Mouse (Mus musculus) small intestine, adult 2 months (tissue): ENCODE measurements at regions not wholly inside any gene's neighbourhood (a gene's known extent, or its start where the extent isn't known, plus 50 kb on each side); places are given as distances from the start of the nearest gene placed in this dataset.

Source experiments
- H3K27ac ChIP-seq: fragments of 200-500 bp; 2 replicates; pipeline ENCODE4 v1.5.1; 2012; ENCODE audit warnings: low read depth, low read length, control low read depth, inconsistent platforms; ENCODE audit not compliant: insufficient read depth
- H3K27me3 ChIP-seq: fragments of 200-500 bp; 2 replicates; pipeline ENCODE4 v1.6.1; 2012; ENCODE audit warnings: mild to moderate bottlenecking, moderate library complexity, low read length, inconsistent platforms; ENCODE audit not compliant: control insufficient read depth, insufficient read depth
- H3K36me3 ChIP-seq: fragments of 200-500 bp; 2 replicates; pipeline ENCODE4 v1.6.1; 2012; ENCODE audit warnings: mild to moderate bottlenecking, low read length, control low read depth, inconsistent platforms; ENCODE audit not compliant: control insufficient read depth, insufficient read depth
- H3K4me1 ChIP-seq: fragments of 200-500 bp; 2 replicates; pipeline ENCODE4 v1.6.1; 2012; ENCODE audit warnings: low read length, inconsistent platforms, mixed read lengths; ENCODE audit not compliant: control insufficient read depth, insufficient read depth, insufficient read length
- H3K4me3 ChIP-seq: fragments of 200-500 bp; 2 replicates; pipeline ENCODE4 v1.5.1; 2012; ENCODE audit warnings: low read depth, mild to moderate bottlenecking, control low read depth, inconsistent platforms, low read length, moderate library complexity
- CTCF ChIP-seq: fragments of 200-500 bp; IDR thresholded peaks from 2 replicates; pipeline ENCODE4 v1.5.1; 2012; ENCODE audit warnings: low read depth, mild to moderate bottlenecking, control low read depth, inconsistent platforms, low read length, moderate library complexity, mixed read lengths; ENCODE audit not compliant: insufficient replicate concordance, insufficient read length; ENCODE audit errors: extremely low read depth
- POLR2A ChIP-seq: fragments of 200-500 bp; IDR thresholded peaks from 2 replicates; pipeline ENCODE4 v1.6.1; 2012; ENCODE audit warnings: low read depth, mild to moderate bottlenecking, control low read depth, inconsistent platforms, low read length, moderate library complexity
- WGBS: fragments of 180-500 bp; shearing (Covaris S2); methylation state at CpG from one replicate; pipeline ENCODE4 v1.1.7; 2018; 5-methylcytosine and 5-hydroxymethylcytosine counted together

DNA sequence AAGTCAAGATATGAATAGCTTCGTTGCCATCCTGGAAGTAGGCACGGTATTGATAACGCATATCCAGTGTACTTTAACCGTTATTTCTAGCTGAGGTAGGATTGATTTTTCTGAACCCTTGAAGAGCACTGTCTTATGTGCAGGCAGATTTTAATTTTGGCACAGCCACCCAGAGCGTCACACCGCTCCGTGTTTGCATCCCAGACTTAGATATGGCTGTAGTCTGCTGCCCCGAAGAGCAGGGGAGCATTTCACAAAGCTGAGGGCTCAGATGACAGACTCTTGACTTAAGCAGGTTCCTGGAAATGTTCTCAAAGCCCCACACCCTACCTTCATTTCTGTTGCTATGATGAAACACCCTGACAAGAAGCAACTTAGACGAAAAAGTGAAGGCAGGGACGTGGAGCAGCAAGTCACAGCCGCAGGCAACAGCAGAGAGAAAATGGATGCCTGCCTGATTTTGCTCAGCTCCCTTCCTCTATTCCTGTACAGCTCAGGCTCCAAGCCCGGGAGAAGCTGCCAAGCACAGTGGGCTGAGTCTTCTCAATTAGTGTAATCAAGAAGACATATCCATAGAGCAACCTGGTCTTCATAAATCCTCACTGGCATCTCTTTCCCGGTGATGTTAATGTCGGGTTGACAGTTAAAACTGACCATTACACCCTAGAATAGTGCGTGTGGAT lies 164.9 kb upstream of the Cdh4 start:
- H3K36me3 ChIP-seq, result no peaks in the 10 kb centered on the region
- 77% methylated on average over 15 of the region's 15 CpGs for WGBS
- H3K27ac ChIP-seq, result no peak overlapping the region
- TF ChIP-seq POLR2A (no peak), CTCF (no peak)
- no peak overlapping the region for H3K4me3 ChIP-seq
- no peaks in the 10 kb centered on the region for H3K4me1 ChIP-seq
- no peaks in the 10 kb centered on the region for H3K27me3 ChIP-seq

GRCm38 (mm10) chr2:179277887-179278282 lies 164.3 kb upstream of the Cdh4 start:
- Histone ChIP-seq H3K4me1 (no peaks in the 10 kb centered on the region), H3K4me3 (no peak overlapping the region), H3K27me3 (no peaks in the 10 kb centered on the region), H3K27ac (no peak overlapping the region), H3K36me3 (no peaks in the 10 kb centered on the region)
- TF ChIP-seq POLR2A (no peak), CTCF (no peak)
- 68% methylated on average over 4 of the region's 4 CpGs for WGBS

GRCm38 (mm10) chr2:179282276-179282675 lies 160.0 kb upstream of the Cdh4 start:
- Histone ChIP-seq H3K4me3 (no peak overlapping the region), H3K27ac (no peak overlapping the region), H3K4me1 (no peaks in the 10 kb centered on the region), H3K27me3 (no peaks in the 10 kb centered on the region), H3K36me3 (no peaks in the 10 kb centered on the region)
- WGBS, result 77% methylated on average over 6 of the region's 6 CpGs
- TF ChIP-seq POLR2A (no peak), CTCF (no peak)

- WGBS, result 16% methylated on average over 5 of the region's 5 CpGs
- H3K27me3 ChIP-seq, result no peaks in the 10 kb centered on the region
- TF ChIP-seq POLR2A, result no peak
- no peaks in the 10 kb centered on the region for H3K4me1 ChIP-seq
- H3K27ac ChIP-seq, result no peak overlapping the region
- H3K4me3 ChIP-seq, result no peak overlapping the region
- no peaks in the 10 kb centered on the region for H3K36me3 ChIP-seq
Observed at GRCm38 (mm10) chr2:179290394-179290793, 151.8 kb upstream of the Cdh4 start.

GRCm38 (mm10) chr2:179291046-179291563 lies 151.1 kb upstream of the Cdh4 start:
- Histone ChIP-seq H3K27ac (no peak overlapping the region), H3K4me1 (no peaks in the 10 kb centered on the region), H3K4me3 (no peak overlapping the region), H3K27me3 (no peaks in the 10 kb centered on the region), H3K36me3 (no peaks in the 10 kb centered on the region)
- WGBS, result 80% methylated on average over 1 of the region's 1 CpGs
- TF ChIP-seq CTCF, result no peak
- TF ChIP-seq POLR2A, result no peak

- TF ChIP-seq POLR2A (no peak), CTCF (no peak)
- WGBS, result 66% methylated on average over 8 of the region's 8 CpGs
- H3K27ac ChIP-seq, result no peak overlapping the region
- no peak overlapping the region for H3K4me3 ChIP-seq
- H3K36me3 ChIP-seq, result no peaks in the 10 kb centered on the region
- H3K4me1 ChIP-seq, result no peaks in the 10 kb centered on the region
- no peaks in the 10 kb centered on the region for H3K27me3 ChIP-seq
Observed at GRCm38 (mm10) chr2:179291958-179292357, 150.3 kb upstream of the Cdh4 start.

GRCm38 (mm10) chr2:179292566-179292965 lies 149.7 kb upstream of the Cdh4 start:
- 39% methylated on average over 4 of the region's 4 CpGs for WGBS
- H3K36me3 ChIP-seq, result no peaks in the 10 kb centered on the region
- no peaks in the 10 kb centered on the region for H3K27me3 ChIP-seq
- no peaks in the 10 kb centered on the region for H3K4me1 ChIP-seq
- TF ChIP-seq CTCF (no peak), POLR2A (no peak)
- H3K27ac ChIP-seq, result no peak overlapping the region
- no peak overlapping the region for H3K4me3 ChIP-seq
